Mouse (Mus musculus) hindbrain, embryonic 14.5 days (tissue): ENCODE data around the gene Clint1. TPM values are rescaled to one million over a fixed set of nuclear protein-coding genes. Genes with fewer than 3 reads are reported as not detected.

Source experiments
- ATAC-seq: fragments of 200-750 bp; cut with Nextera tagmentation; 2 replicates; pipeline ENCODE4 v1.8.0; 2017; ENCODE audit warnings: moderate number of reproducible peaks, mild to moderate bottlenecking, moderate TSS enrichment, moderate library complexity; ENCODE audit not compliant: low FRiP score
- DNase-seq: peaks from one replicate; pipeline ENCODE4 v3.0.0-alpha.2; 2015; ENCODE audit warnings: low spot score
- H3K27ac ChIP-seq: fragments of 300-500 bp; sonication (generic); 2 replicates; pipeline ENCODE4 v1.5.1; 2014; ENCODE audit warnings: mild to moderate bottlenecking, moderate library complexity
- H3K27me3 ChIP-seq: fragments of 300-500 bp; sonication (generic); 2 replicates; pipeline ENCODE4 v1.6.1; 2014; ENCODE audit warnings: mild to moderate bottlenecking, low read length, mixed read lengths; ENCODE audit not compliant: control insufficient read depth, insufficient read depth
- H3K36me3 ChIP-seq: fragments of 300-500 bp; sonication (generic); replicated peaks from 2 replicates; pipeline ENCODE4 v1.6.1; 2014; ENCODE audit not compliant: control insufficient read depth, insufficient read depth
- H3K4me1 ChIP-seq: fragments of 300-500 bp; sonication (generic); replicated peaks from 2 replicates; pipeline ENCODE4 v1.6.1; 2014; ENCODE audit warnings: antibody characterized with exemption, low read length, mixed read lengths; ENCODE audit not compliant: control insufficient read depth, insufficient read depth
- H3K4me2 ChIP-seq: fragments of 300-500 bp; sonication (generic); replicated peaks from 2 replicates; pipeline ENCODE4 v1.6.1; 2014; ENCODE audit warnings: mild to moderate bottlenecking, moderate library complexity
- H3K4me3 ChIP-seq: fragments of 300-500 bp; sonication (generic); replicated peaks from 2 replicates; pipeline ENCODE4 v1.5.1; 2014; ENCODE audit warnings: mild to moderate bottlenecking, low read length
- H3K9ac ChIP-seq: fragments of 300-500 bp; sonication (generic); 2 replicates; pipeline ENCODE4 v1.6.1; 2014
- H3K9me3 ChIP-seq: fragments of 300-500 bp; sonication (generic); 2 replicates; pipeline ENCODE4 v1.6.1; 2016; ENCODE audit warnings: low read length; ENCODE audit not compliant: control insufficient read depth
- WGBS: fragments of 180-500 bp; shearing (Covaris S2); extraction: QIAGEN DNeasy Blood & Tissue Kit; methylation state at CpG from one replicate; pipeline ENCODE4 v1.1.7; 2014; 5-methylcytosine and 5-hydroxymethylcytosine counted together
- polyA plus RNA-seq: library from polyadenylated mRNA; unstranded; fragments of >200 nt; fragmentation: Nextera tagmentation; extraction: Ambion mirVana; gene quantifications from 2 replicates; pipeline ENCODE4 v1.2.1, GENCODE M21; 2014

Gene Clint1
- polyA plus RNA-seq, 1 experiment from 2014 or later = 39.0 TPM

- H3K27me3 ChIP-seq = no peaks in the 10 kb centered on the region
- H3K9ac ChIP-seq = no peak overlapping the region
- DNase-seq = no peak
- WGBS = 78% methylated on average over 3 of the region's 3 CpGs
- H3K4me1 ChIP-seq = no peaks in the 10 kb centered on the region
- no peak for ATAC-seq
- no peak overlapping the region for H3K27ac ChIP-seq
- H3K4me3 ChIP-seq = no peak overlapping the region
- H3K36me3 ChIP-seq = no peaks in the 10 kb centered on the region
- no peak overlapping the region for H3K4me2 ChIP-seq
- H3K9me3 ChIP-seq = no peaks in the 10 kb centered on the region
Measured at GRCm38 (mm10) chr11:45838450-45838849, 13.4 kb upstream of the Clint1 start.

- ATAC-seq = no peak
- no peak overlapping the region for H3K4me3 ChIP-seq
- no peak overlapping the region for H3K4me2 ChIP-seq
- H3K27me3 ChIP-seq = no peaks in the 10 kb centered on the region
- H3K9me3 ChIP-seq = no peaks in the 10 kb centered on the region
- WGBS = 90% methylated on average over 3 of the region's 3 CpGs
- H3K9ac ChIP-seq = no peak overlapping the region
- DNase-seq = no peak
- no peaks in the 10 kb centered on the region for H3K36me3 ChIP-seq
- H3K4me1 ChIP-seq = no peaks in the 10 kb centered on the region
- no peak overlapping the region for H3K27ac ChIP-seq
Measured at GRCm38 (mm10) chr11:45840332-45840731, 11.5 kb upstream of the Clint1 start.

- no peaks in the 10 kb centered on the region for H3K27me3 ChIP-seq
- no peak overlapping the region for H3K9ac ChIP-seq
- DNase-seq = no peak
- WGBS = 31% methylated on average over 3 of the region's 3 CpGs
- H3K9me3 ChIP-seq = no peaks in the 10 kb centered on the region
- no peak overlapping the region for H3K4me2 ChIP-seq
- H3K36me3 ChIP-seq = no peaks in the 10 kb centered on the region
- no peak for ATAC-seq
- no peak overlapping the region for H3K27ac ChIP-seq
- no peak overlapping the region for H3K4me3 ChIP-seq
- H3K4me1 ChIP-seq = no peaks in the 10 kb centered on the region
Measured at GRCm38 (mm10) chr11:45846008-45846407, 5.8 kb upstream of the Clint1 start.

GRCm38 (mm10) chr11:45847548-45847947 lies 4.3 kb upstream of the Clint1 start:
- Histone ChIP-seq H3K9me3 (no peaks in the 10 kb centered on the region), H3K27ac (no peak overlapping the region), H3K9ac (no peak overlapping the region), H3K4me3 (no peak overlapping the region), H3K4me2 (no peak overlapping the region), H3K27me3 (no peaks in the 10 kb centered on the region), H3K36me3 (no peaks in the 10 kb centered on the region), H3K4me1 (0 out of 2 replicates have a peak, but pooled peaks cover under 1% of the 10 kb centered on the region)
- DNase-seq = no peak
- 75% methylated on average over 7 of the region's 7 CpGs for WGBS
- no peak for ATAC-seq

- no peak for DNase-seq
- Histone ChIP-seq H3K27me3 (no peaks in the 10 kb centered on the region), H3K9ac (no peak overlapping the region), H3K4me2 (no peak overlapping the region), H3K4me3 (no peak overlapping the region), H3K36me3 (no peaks in the 10 kb centered on the region), H3K4me1 (peaks cover 7% of the 10 kb centered on the region; the same call in 1 of the 2 replicates), H3K9me3 (no peaks in the 10 kb centered on the region), H3K27ac (no peak overlapping the region)
- 90% methylated on average over 12 of the region's 12 CpGs for WGBS
- no peak for ATAC-seq
Measured at GRCm38 (mm10) chr11:45848253-45848652, 3.6 kb upstream of the Clint1 start.

GRCm38 (mm10) chr11:45849203-45849602 lies 2.6 kb upstream of the Clint1 start:
- no peaks in the 10 kb centered on the region for H3K27me3 ChIP-seq
- no peak overlapping the region for H3K27ac ChIP-seq
- no peak overlapping the region for H3K4me2 ChIP-seq
- 80% methylated on average over 4 of the region's 4 CpGs for WGBS
- H3K4me1 ChIP-seq = peaks cover 10% of the 10 kb centered on the region
- H3K36me3 ChIP-seq = peaks cover 2% of the 10 kb centered on the region; the same call in 1 of the 2 replicates
- DNase-seq = no peak
- ATAC-seq = no peak
- no peaks in the 10 kb centered on the region for H3K9me3 ChIP-seq
- H3K4me3 ChIP-seq = no peak overlapping the region
- H3K9ac ChIP-seq = no peak overlapping the region

- Histone ChIP-seq H3K4me2 (no peak overlapping the region), H3K9ac (no peak overlapping the region), H3K27ac (no peak overlapping the region), H3K9me3 (no peaks in the 10 kb centered on the region), H3K36me3 (peaks cover 5% of the 10 kb centered on the region; the same call in 1 of the 2 replicates), H3K4me3 (no peak overlapping the region), H3K4me1 (peaks cover 11% of the 10 kb centered on the region), H3K27me3 (no peaks in the 10 kb centered on the region)
- DNase-seq = no peak
- WGBS = 78% methylated on average over 3 of the region's 3 CpGs
- no peak for ATAC-seq
Measured at GRCm38 (mm10) chr11:45849859-45850258, 2.0 kb upstream of the Clint1 start.

- Histone ChIP-seq H3K36me3 (peaks cover 5% of the 10 kb centered on the region; the same call in 1 of the 2 replicates), H3K9ac (no peak overlapping the region), H3K4me1 (peaks cover 16% of the 10 kb centered on the region), H3K9me3 (no peaks in the 10 kb centered on the region), H3K4me2 (no peak overlapping the region), H3K27me3 (no peaks in the 10 kb centered on the region), H3K27ac (no peak overlapping the region), H3K4me3 (no peak overlapping the region)
- ATAC-seq (no peak), DNase-seq (no peak)
- 57% methylated on average over 3 of the region's 3 CpGs for WGBS
Measured at GRCm38 (mm10) chr11:45850317-45850716, 1.5 kb upstream of the Clint1 start.

GRCm38 (mm10) chr11:45852124-45852994 lies 508 bp downstream of the Clint1 start:
- Histone ChIP-seq H3K9ac (peak overlapping the region; percentile 88), H3K4me3 (peak overlapping the region; percentile 90), H3K36me3 (peaks cover 11% of the 10 kb centered on the region; the same call in 1 of the 2 replicates), H3K4me1 (peaks cover 20% of the 10 kb centered on the region), H3K27me3 (no peaks in the 10 kb centered on the region), H3K4me2 (peak overlapping the region; percentile 55), H3K9me3 (no peaks in the 10 kb centered on the region), H3K27ac (peak overlapping the region; percentile 56; the same call in 1 of the 2 replicates)
- ATAC-seq (peak; percentile 82), DNase-seq (no peak)
- 2% methylated on average over 50 of the region's 58 CpGs for WGBS
